Mouse (Mus musculus) layer of hippocampus, postnatal 14 days (tissue): ENCODE data around the gene Adamts12. TPM values are rescaled to one million over a fixed set of nuclear protein-coding genes. Genes with fewer than 3 reads are reported as not detected.

Experiments
- DNase-seq, 2 experiments: peaks; one replicate each; pipeline ENCODE4 v3.0.0; 2021 to 2022; ENCODE audit warnings: low spot score in 2 of 2, mixed read lengths in 1 of 2
- total RNA-seq, 2 experiments: library from RNA; stranded (reverse); gene quantifications; 2 replicates each; pipeline ENCODE4 v1.2.3; 2021

Gene Adamts12
- total RNA-seq, 2 experiments from 2014 or later: 2.5 to 3.0 TPM

- no peak for DNase-seq
Measured at GRCm38 (mm10) chr15:11392903-11393302, 328.3 kb downstream of the Adamts12 start.

GRCm38 (mm10) chr15:11396421-11396820, 331.8 kb downstream of the Adamts12 start:
- DNase-seq: no peak

Other genes with a start within 250 kb of the Adamts12 start
- under 1 TPM in 1 of 2 experiments, not detected in 1; 0.53 TPM for gene C1qtnf3, start 112.5 kb upstream of the Adamts12 start, total RNA-seq
- 1 to 10 TPM; 8.5 to 9.4 TPM for gene Amacr, start 83.0 kb upstream of the Adamts12 start, total RNA-seq
- gene Slc45a2, start 64.1 kb upstream of the Adamts12 start, total RNA-seq: not detected
- 1 to 10 TPM; 5.9 to 7.1 TPM for gene Rxfp3, start 26.8 kb upstream of the Adamts12 start, total RNA-seq